Mouse (Mus musculus): ENCODE results near the gene Chmp5. TPM values are rescaled to one million over a fixed set of nuclear protein-coding genes. Genes with fewer than 3 reads are reported as not detected.

Gene Chmp5
- total RNA-seq, 2 experiments from 2014 or later, result 37.9 to 38.5 TPM

Small RNAs within 50 kb of the gene (microRNA-seq; reads per million reads assigned to microRNA genes)
- gene Mir3094, result 0.35 to 0.41 reads per million in 2 experiments

Other genes starting within 250 kb of the Chmp5 start
- gene Aptx, start 245.2 kb upstream of the Chmp5 start, total RNA-seq (2021), result 10 to 100 TPM; 18.8 to 21.0 TPM
- gene Dnaja1, start 226.3 kb upstream of the Chmp5 start, total RNA-seq (2021), result 100 to 1,000 TPM; 107 to 108 TPM
- gene Smu1, start 190.5 kb upstream of the Chmp5 start, total RNA-seq (2021), result 10 to 100 TPM; 46.6 to 49.3 TPM
- gene B4galt1, start 94.4 kb upstream of the Chmp5 start, total RNA-seq (2021), result 10 to 100 TPM; 92.2 to 93.6 TPM
- 1 to 10 TPM; 2.7 to 2.8 TPM for gene Spink4, start 28.4 kb upstream of the Chmp5 start, total RNA-seq (2021)
- 100 to 1,000 TPM; 196 to 204 TPM for gene Bag1, start 113 bp upstream of the Chmp5 start, total RNA-seq (2021)
- 10 to 100 TPM; 35.8 to 38.5 TPM for gene Nfx1, start 22.5 kb downstream of the Chmp5 start, total RNA-seq (2021)
- gene Aqp7, start 99.7 kb downstream of the Chmp5 start, total RNA-seq (2021), result 10 to 100 TPM; 11.5 to 11.7 TPM
- under 1 TPM; 0.14 to 0.19 TPM for gene Aqp3, start 149.8 kb downstream of the Chmp5 start, total RNA-seq (2021)
- gene Nol6, start 176.0 kb downstream of the Chmp5 start, total RNA-seq (2021), result 10 to 100 TPM; 22.2 to 24.9 TPM
- 100 to 1,000 TPM; 120 to 121 TPM for gene Ube2r2, start 187.3 kb downstream of the Chmp5 start, total RNA-seq (2021)

All from heart, postnatal 4 days (tissue).